Mouse (Mus musculus): ENCODE measurements around the gene Rabggta.

Rabggta gene

GRCm38 (mm10) chr14:55721700-55722437 lies at the start of gene Rabggta:
Gene Rabggta (minus strand): TSS chr14:55722263.
- DNase-seq, result peak; percentile 95 to 96

- no peak for DNase-seq
Observed at GRCm38 (mm10) chr14:55769087-55769703, 47.1 kb upstream of the Rabggta start.

- DNase-seq, result no peak
Observed at GRCm38 (mm10) chr14:55768555-55768954, 46.5 kb upstream of the Rabggta start.

GRCm38 (mm10) chr14:55767519-55768414 lies 45.7 kb upstream of the Rabggta start:
- DNase-seq, result peak; percentile 61 to 77

- DNase-seq, result no peak
Observed at GRCm38 (mm10) chr14:55765696-55766095, 43.6 kb upstream of the Rabggta start, which contains the start of gene Ltb4r1. Gene Ltb4r1 (plus strand): TSS chr14:55765962.

- no peak for DNase-seq
Observed at GRCm38 (mm10) chr14:55763166-55763565, 41.1 kb upstream of the Rabggta start.

- peak in 1 of 2 experiments; percentile 28 for DNase-seq
Observed at GRCm38 (mm10) chr14:55762001-55762821, 40.1 kb upstream of the Rabggta start.

- no peak for DNase-seq
Observed at GRCm38 (mm10) chr14:55761163-55761562, 39.1 kb upstream of the Rabggta start, which contains the start of gene Ltb4r2. Gene Ltb4r2 (plus strand): TSS chr14:55761428.

GRCm38 (mm10) chr14:55760156-55760555 lies 38.1 kb upstream of the Rabggta start:
- DNase-seq, result peak; percentile 89 to 95

- peak; percentile 84 to 90 for DNase-seq
Observed at GRCm38 (mm10) chr14:55758363-55758784, 36.3 kb upstream of the Rabggta start, which contains the start of gene Cideb. Gene Cideb (minus strand): TSS chr14:55758458.

- DNase-seq, result no peak
Observed at GRCm38 (mm10) chr14:55757566-55757965, 35.5 kb upstream of the Rabggta start.

- no peak for DNase-seq
Observed at GRCm38 (mm10) chr14:55747051-55747847, 25.2 kb upstream of the Rabggta start.

GRCm38 (mm10) chr14:55745861-55746237 lies 23.8 kb upstream of the Rabggta start:
- DNase-seq, result no peak

GRCm38 (mm10) chr14:55745180-55745860 lies 23.3 kb upstream of the Rabggta start, which contains the start of the genes Dhrs1 and Nop9:
Gene Dhrs1 (minus strand): TSS chr14:55745690.
Gene Nop9 (plus strand): TSS chr14:55745693.
- peak; percentile 81 to 86 for DNase-seq

GRCm38 (mm10) chr14:55743711-55744110 lies 21.6 kb upstream of the Rabggta start:
- peak; percentile 84 to 94 for DNase-seq

- peak; percentile 64 to 83 for DNase-seq
Observed at GRCm38 (mm10) chr14:55737086-55737687, 15.1 kb upstream of the Rabggta start.

- DNase-seq, result no peak
Observed at GRCm38 (mm10) chr14:55735758-55736157, 13.7 kb upstream of the Rabggta start.

GRCm38 (mm10) chr14:55735334-55735733 lies 13.3 kb upstream of the Rabggta start:
- no peak for DNase-seq

- DNase-seq, result no peak
Observed at GRCm38 (mm10) chr14:55734869-55735268, 12.8 kb upstream of the Rabggta start.

GRCm38 (mm10) chr14:55733889-55734288 lies 11.8 kb upstream of the Rabggta start:
- no peak for DNase-seq
